Mouse (Mus musculus): ENCODE measurements around the gene Cxcr4. TPM values are rescaled to one million over a fixed set of nuclear protein-coding genes. Genes with fewer than 3 reads are reported as not detected.

Cxcr4 gene
- total RNA-seq, 2 experiments from 2014 or later: 3.1 to 4.3 TPM

- no peak for DNase-seq (ENCODE audit: low spot score in 2 of 2)
Measured at GRCm38 (mm10) chr1:128575096-128575495, 17.0 kb downstream of the Cxcr4 start.

- DNase-seq (ENCODE audit: low spot score in 2 of 2): no peak
Measured at GRCm38 (mm10) chr1:128571033-128571432, 21.1 kb downstream of the Cxcr4 start.

- DNase-seq (ENCODE audit: low spot score in 2 of 2): no peak
Measured at GRCm38 (mm10) chr1:128569992-128570648, 22.0 kb downstream of the Cxcr4 start.

- DNase-seq (ENCODE audit: low spot score in 2 of 2): no peak
Measured at GRCm38 (mm10) chr1:128567224-128568197, 24.6 kb downstream of the Cxcr4 start.

GRCm38 (mm10) chr1:128563905-128564304, 28.2 kb downstream of the Cxcr4 start:
- DNase-seq (ENCODE audit: low spot score in 2 of 2): no peak

GRCm38 (mm10) chr1:128561325-128561874, 30.7 kb downstream of the Cxcr4 start:
- DNase-seq (ENCODE audit: low spot score in 2 of 2): peak in 1 of 2 experiments; percentile 24

GRCm38 (mm10) chr1:128560452-128561324, 31.4 kb downstream of the Cxcr4 start:
- no peak for DNase-seq (ENCODE audit: low spot score in 2 of 2)

- DNase-seq (ENCODE audit: low spot score in 2 of 2): no peak
Measured at GRCm38 (mm10) chr1:128557953-128558352, 34.1 kb downstream of the Cxcr4 start.

GRCm38 (mm10) chr1:128552545-128552944, 39.5 kb downstream of the Cxcr4 start:
- DNase-seq (ENCODE audit: low spot score in 2 of 2): no peak

GRCm38 (mm10) chr1:128551743-128552397, 40.2 kb downstream of the Cxcr4 start:
- DNase-seq (ENCODE audit: low spot score in 2 of 2): no peak

- DNase-seq (ENCODE audit: low spot score in 2 of 2): no peak
Measured at GRCm38 (mm10) chr1:128549442-128549841, 42.7 kb downstream of the Cxcr4 start.

GRCm38 (mm10) chr1:128549007-128549406, 43.1 kb downstream of the Cxcr4 start:
- DNase-seq (ENCODE audit: low spot score in 2 of 2): no peak

- DNase-seq (ENCODE audit: low spot score in 2 of 2): no peak
Measured at GRCm38 (mm10) chr1:128548220-128548998, 43.7 kb downstream of the Cxcr4 start.

GRCm38 (mm10) chr1:128545672-128546071, 46.4 kb downstream of the Cxcr4 start:
- no peak for DNase-seq (ENCODE audit: low spot score in 2 of 2)

- no peak for DNase-seq (ENCODE audit: low spot score in 2 of 2)
Measured at GRCm38 (mm10) chr1:128543137-128543536, 49.0 kb downstream of the Cxcr4 start.

- DNase-seq (ENCODE audit: low spot score in 2 of 2): no peak
Measured at GRCm38 (mm10) chr1:128542555-128542954, 49.5 kb downstream of the Cxcr4 start.

GRCm38 (mm10) chr1:128540213-128540612, 51.9 kb downstream of the Cxcr4 start:
- DNase-seq (ENCODE audit: low spot score in 2 of 2): no peak

GRCm38 (mm10) chr1:128539555-128539954, 52.5 kb downstream of the Cxcr4 start:
- no peak for DNase-seq (ENCODE audit: low spot score in 2 of 2)

Data from layer of hippocampus, adult 18-20 months (tissue).